Mouse (Mus musculus): ENCODE results near the gene Rgs13. TPM values are rescaled to one million over a fixed set of nuclear protein-coding genes. Genes with fewer than 3 reads are reported as not detected.

Gene Rgs13
- polyA plus RNA-seq, 1 experiment from 2014 or later = 0.85 TPM

- Histone ChIP-seq H3K36me3 (ENCODE audit: control insufficient read depth, insufficient read depth, low read length) (no peaks in the 10 kb centered on the region), H3K27ac (ENCODE audit: low read depth, low read length) (no peak overlapping the region), H3K4me2 (ENCODE audit: low read depth) (no peak overlapping the region), H3K9ac (ENCODE audit: low read length) (no peak overlapping the region), H3K9me3 (ENCODE audit: control insufficient read depth, low read length) (no peaks in the 10 kb centered on the region), H3K27me3 (ENCODE audit: control insufficient read depth, insufficient read depth, low read length) (no peaks in the 10 kb centered on the region), H3K4me1 (ENCODE audit: control insufficient read depth, insufficient read depth, low read length) (no peaks in the 10 kb centered on the region), H3K4me3 (ENCODE audit: low read depth, low read length) (no peak overlapping the region)
- no peak for ATAC-seq (ENCODE audit: insufficient read depth, low FRiP score, low TSS enrichment)
- WGBS = 100% methylated on average over 1 of the region's 1 CpGs
- DNase-seq (ENCODE audit: low spot score) = no peak
These were observed 37.3 kb downstream of the Rgs13 start for GRCm38 (mm10) chr1:144139847-144140246.

GRCm38 (mm10) chr1:144127965-144128364 is 49.2 kb downstream of the Rgs13 start:
- Histone ChIP-seq H3K36me3 (ENCODE audit: control insufficient read depth, insufficient read depth, low read length) (no peaks in the 10 kb centered on the region), H3K4me1 (ENCODE audit: control insufficient read depth, insufficient read depth, low read length) (no peaks in the 10 kb centered on the region), H3K4me3 (ENCODE audit: low read depth, low read length) (no peak overlapping the region), H3K27me3 (ENCODE audit: control insufficient read depth, insufficient read depth, low read length) (no peaks in the 10 kb centered on the region), H3K9ac (ENCODE audit: low read length) (no peak overlapping the region), H3K4me2 (ENCODE audit: low read depth) (no peak overlapping the region), H3K9me3 (ENCODE audit: control insufficient read depth, low read length) (no peaks in the 10 kb centered on the region), H3K27ac (ENCODE audit: low read depth, low read length) (no peak overlapping the region)
- 90% methylated on average over 7 of the region's 7 CpGs for WGBS
- no peak for ATAC-seq (ENCODE audit: insufficient read depth, low FRiP score, low TSS enrichment)
- DNase-seq (ENCODE audit: low spot score) = no peak

- H3K9ac ChIP-seq (ENCODE audit: low read length) = no peak overlapping the region
- DNase-seq (ENCODE audit: low spot score) (no peak), ATAC-seq (ENCODE audit: insufficient read depth, low FRiP score, low TSS enrichment) (no peak)
- H3K27me3 ChIP-seq (ENCODE audit: control insufficient read depth, insufficient read depth, low read length) = no peaks in the 10 kb centered on the region
- H3K4me1 ChIP-seq (ENCODE audit: control insufficient read depth, insufficient read depth, low read length) = no peaks in the 10 kb centered on the region
- WGBS = 89% methylated on average over 4 of the region's 4 CpGs
- H3K27ac ChIP-seq (ENCODE audit: low read depth, low read length) = no peak overlapping the region
- H3K4me3 ChIP-seq (ENCODE audit: low read depth, low read length) = no peak overlapping the region
- no peak overlapping the region for H3K4me2 ChIP-seq (ENCODE audit: low read depth)
- H3K36me3 ChIP-seq (ENCODE audit: control insufficient read depth, insufficient read depth, low read length) = no peaks in the 10 kb centered on the region
- H3K9me3 ChIP-seq (ENCODE audit: control insufficient read depth, low read length) = no peaks in the 10 kb centered on the region
These were observed 57.1 kb downstream of the Rgs13 start for GRCm38 (mm10) chr1:144120042-144120441.

GRCm38 (mm10) chr1:144119456-144119855 is 57.7 kb downstream of the Rgs13 start:
- no peak overlapping the region for H3K27ac ChIP-seq (ENCODE audit: low read depth, low read length)
- DNase-seq (ENCODE audit: low spot score) (no peak), ATAC-seq (ENCODE audit: insufficient read depth, low FRiP score, low TSS enrichment) (no peak)
- no peak overlapping the region for H3K4me3 ChIP-seq (ENCODE audit: low read depth, low read length)
- no peaks in the 10 kb centered on the region for H3K4me1 ChIP-seq (ENCODE audit: control insufficient read depth, insufficient read depth, low read length)
- 52% methylated on average over 2 of the region's 2 CpGs for WGBS
- no peak overlapping the region for H3K4me2 ChIP-seq (ENCODE audit: low read depth)
- H3K27me3 ChIP-seq (ENCODE audit: control insufficient read depth, insufficient read depth, low read length) = no peaks in the 10 kb centered on the region
- no peaks in the 10 kb centered on the region for H3K36me3 ChIP-seq (ENCODE audit: control insufficient read depth, insufficient read depth, low read length)
- H3K9ac ChIP-seq (ENCODE audit: low read length) = no peak overlapping the region
- H3K9me3 ChIP-seq (ENCODE audit: control insufficient read depth, low read length) = no peaks in the 10 kb centered on the region

- 88% methylated on average over 6 of the region's 6 CpGs for WGBS
- H3K9ac ChIP-seq (ENCODE audit: low read length) = no peak overlapping the region
- no peaks in the 10 kb centered on the region for H3K9me3 ChIP-seq (ENCODE audit: control insufficient read depth, low read length)
- no peak overlapping the region for H3K27ac ChIP-seq (ENCODE audit: low read depth, low read length)
- no peak overlapping the region for H3K4me3 ChIP-seq (ENCODE audit: low read depth, low read length)
- no peaks in the 10 kb centered on the region for H3K36me3 ChIP-seq (ENCODE audit: control insufficient read depth, insufficient read depth, low read length)
- no peak for ATAC-seq (ENCODE audit: insufficient read depth, low FRiP score, low TSS enrichment)
- no peak overlapping the region for H3K4me2 ChIP-seq (ENCODE audit: low read depth)
- no peak for DNase-seq (ENCODE audit: low spot score)
- no peaks in the 10 kb centered on the region for H3K4me1 ChIP-seq (ENCODE audit: control insufficient read depth, insufficient read depth, low read length)
- no peaks in the 10 kb centered on the region for H3K27me3 ChIP-seq (ENCODE audit: control insufficient read depth, insufficient read depth, low read length)
These were observed 61.1 kb downstream of the Rgs13 start for GRCm38 (mm10) chr1:144115848-144116727.

- no peaks in the 10 kb centered on the region for H3K27me3 ChIP-seq (ENCODE audit: control insufficient read depth, insufficient read depth, low read length)
- no peak overlapping the region for H3K4me2 ChIP-seq (ENCODE audit: low read depth)
- no peak for DNase-seq (ENCODE audit: low spot score)
- H3K27ac ChIP-seq (ENCODE audit: low read depth, low read length) = no peak overlapping the region
- no peak overlapping the region for H3K4me3 ChIP-seq (ENCODE audit: low read depth, low read length)
- no peak for ATAC-seq (ENCODE audit: insufficient read depth, low FRiP score, low TSS enrichment)
- no peaks in the 10 kb centered on the region for H3K36me3 ChIP-seq (ENCODE audit: control insufficient read depth, insufficient read depth, low read length)
- no peak overlapping the region for H3K9ac ChIP-seq (ENCODE audit: low read length)
- no peaks in the 10 kb centered on the region for H3K9me3 ChIP-seq (ENCODE audit: control insufficient read depth, low read length)
- WGBS = 81% methylated on average over 6 of the region's 6 CpGs
- no peaks in the 10 kb centered on the region for H3K4me1 ChIP-seq (ENCODE audit: control insufficient read depth, insufficient read depth, low read length)
These were observed 63.6 kb downstream of the Rgs13 start for GRCm38 (mm10) chr1:144113438-144114074.

- no peak overlapping the region for H3K27ac ChIP-seq (ENCODE audit: low read depth, low read length)
- no peak overlapping the region for H3K4me3 ChIP-seq (ENCODE audit: low read depth, low read length)
- WGBS = 77% methylated on average over 2 of the region's 2 CpGs
- DNase-seq (ENCODE audit: low spot score) = no peak
- H3K4me1 ChIP-seq (ENCODE audit: control insufficient read depth, insufficient read depth, low read length) = no peaks in the 10 kb centered on the region
- H3K9me3 ChIP-seq (ENCODE audit: control insufficient read depth, low read length) = no peaks in the 10 kb centered on the region
- no peak overlapping the region for H3K4me2 ChIP-seq (ENCODE audit: low read depth)
- no peak for ATAC-seq (ENCODE audit: insufficient read depth, low FRiP score, low TSS enrichment)
- no peaks in the 10 kb centered on the region for H3K27me3 ChIP-seq (ENCODE audit: control insufficient read depth, insufficient read depth, low read length)
- no peaks in the 10 kb centered on the region for H3K36me3 ChIP-seq (ENCODE audit: control insufficient read depth, insufficient read depth, low read length)
- H3K9ac ChIP-seq (ENCODE audit: low read length) = no peak overlapping the region
These were observed 64.2 kb downstream of the Rgs13 start for GRCm38 (mm10) chr1:144112946-144113345.

- Histone ChIP-seq H3K9ac (ENCODE audit: low read length) (no peak overlapping the region), H3K27me3 (ENCODE audit: control insufficient read depth, insufficient read depth, low read length) (no peaks in the 10 kb centered on the region), H3K27ac (ENCODE audit: low read depth, low read length) (no peak overlapping the region), H3K4me1 (ENCODE audit: control insufficient read depth, insufficient read depth, low read length) (no peaks in the 10 kb centered on the region), H3K4me3 (ENCODE audit: low read depth, low read length) (no peak overlapping the region), H3K36me3 (ENCODE audit: control insufficient read depth, insufficient read depth, low read length) (no peaks in the 10 kb centered on the region), H3K4me2 (ENCODE audit: low read depth) (no peak overlapping the region), H3K9me3 (ENCODE audit: control insufficient read depth, low read length) (no peaks in the 10 kb centered on the region)
- DNase-seq (ENCODE audit: low spot score) = no peak
- WGBS = 86% methylated on average over 1 of the region's 1 CpGs
- no peak for ATAC-seq (ENCODE audit: insufficient read depth, low FRiP score, low TSS enrichment)
These were observed 78.4 kb downstream of the Rgs13 start for GRCm38 (mm10) chr1:144098587-144099258.

Data from neural tube, embryonic 11.5 days (tissue).